Mouse (Mus musculus): ENCODE results near the gene Fam129b.

Fam129b gene

DNA sequence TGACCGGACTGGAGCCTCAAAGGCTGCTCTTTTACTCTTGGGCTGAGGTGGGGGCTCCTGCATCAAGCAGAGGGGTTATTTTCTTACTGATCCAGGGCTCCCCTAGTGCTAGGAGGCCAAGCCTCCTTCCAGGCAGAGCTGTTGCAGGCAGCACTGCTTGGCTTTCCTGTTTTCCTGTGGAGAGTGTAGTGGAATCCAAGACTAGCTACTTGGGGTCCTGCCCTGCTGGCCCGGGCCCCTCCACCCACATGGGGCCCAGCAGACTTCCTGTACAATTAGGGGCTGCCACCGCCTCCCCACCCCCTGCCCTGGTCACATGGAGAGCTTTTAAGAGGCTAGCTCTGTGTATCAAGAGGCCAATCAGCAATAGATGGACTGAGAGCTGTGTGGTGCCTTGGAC, 12.6 kb downstream of the Fam129b start:
- intact Hi-C loops (cut with DNase I): no loop called here

DNA sequence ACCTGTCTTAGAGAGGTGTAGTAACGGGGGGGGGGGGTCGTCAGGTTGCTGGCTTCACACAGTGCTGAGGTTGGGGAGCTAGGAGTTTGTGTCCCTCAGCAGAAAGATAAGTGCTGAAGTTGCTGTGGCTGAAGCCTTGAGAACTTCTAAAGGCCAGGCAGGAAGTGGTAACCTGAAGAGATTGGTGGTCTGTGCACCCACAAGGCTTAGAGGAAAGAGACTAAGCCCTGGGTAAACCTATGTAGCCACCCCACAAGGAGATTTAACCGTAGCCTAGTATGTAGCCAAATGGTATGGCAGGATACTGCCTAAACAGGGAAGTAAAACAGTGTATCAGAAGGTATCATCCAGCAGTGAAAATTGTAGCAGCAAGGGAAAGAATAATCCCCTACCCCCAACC, 14.4 kb downstream of the Fam129b start:
- intact Hi-C loops (cut with DNase I): no loop called here

DNA sequence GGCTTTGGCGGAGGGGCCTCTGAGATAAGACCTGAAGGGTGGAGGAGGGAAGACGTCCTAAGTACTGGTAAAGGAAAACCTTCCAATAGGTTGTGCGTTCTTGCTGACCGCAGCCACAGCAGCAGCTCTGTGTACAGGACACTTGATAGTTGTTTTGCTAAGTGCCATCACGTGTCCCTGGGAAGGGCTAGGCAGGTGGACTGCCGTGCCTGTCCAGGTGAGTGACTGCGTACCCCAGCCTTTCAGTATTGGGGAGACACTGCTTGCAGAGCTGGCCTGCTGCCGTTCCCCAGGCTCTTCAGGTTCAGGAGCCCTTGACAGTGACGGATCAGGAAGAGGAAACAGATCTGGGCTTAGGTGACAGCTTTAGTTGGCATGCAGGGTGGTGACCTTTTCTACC, 15.4 kb downstream of the Fam129b start:
- intact Hi-C loops (cut with DNase I): no loop called here

DNA sequence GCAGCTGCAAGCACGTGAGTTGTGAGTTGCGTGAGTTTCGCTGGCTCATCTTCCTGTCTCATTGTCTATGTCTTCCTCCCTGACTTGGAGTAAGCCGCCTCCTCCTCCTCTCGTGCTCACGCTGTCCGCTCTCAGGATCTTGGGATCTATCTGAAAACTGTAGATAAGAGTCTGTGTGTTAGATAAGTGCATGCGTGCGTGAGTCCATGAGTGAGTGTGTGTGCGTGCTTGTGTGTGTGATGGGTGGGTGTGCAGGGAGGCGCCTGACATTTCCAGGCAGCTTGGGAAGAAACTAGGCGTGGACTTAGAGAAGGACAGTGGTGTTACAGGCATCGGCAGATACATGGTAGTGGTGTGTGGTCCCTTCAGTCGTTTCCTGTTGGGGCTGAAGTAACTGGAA, 16.6 kb downstream of the Fam129b start:
- intact Hi-C loops (cut with DNase I): no loop called here

DNA sequence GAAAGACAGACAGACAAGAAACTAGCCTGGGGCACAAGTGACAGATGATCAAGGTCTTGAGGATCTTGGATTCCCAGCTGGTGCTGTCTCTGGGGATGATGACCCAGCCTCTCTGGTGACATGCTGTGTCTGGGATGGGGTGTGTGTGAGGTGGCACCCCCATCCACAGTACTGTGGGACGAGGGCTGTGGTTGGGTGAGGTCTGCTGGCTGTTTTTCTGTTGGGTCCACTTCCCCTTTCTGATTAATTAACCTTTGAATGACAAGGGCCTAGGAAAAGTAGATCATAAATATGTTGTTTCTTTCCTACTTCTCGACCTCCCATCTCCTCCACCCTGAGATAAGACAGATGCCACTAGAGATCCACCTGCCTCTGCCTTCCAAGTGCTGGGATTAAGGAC, 18.2 kb downstream of the Fam129b start:
- intact Hi-C loops (cut with DNase I): no loop called here

DNA sequence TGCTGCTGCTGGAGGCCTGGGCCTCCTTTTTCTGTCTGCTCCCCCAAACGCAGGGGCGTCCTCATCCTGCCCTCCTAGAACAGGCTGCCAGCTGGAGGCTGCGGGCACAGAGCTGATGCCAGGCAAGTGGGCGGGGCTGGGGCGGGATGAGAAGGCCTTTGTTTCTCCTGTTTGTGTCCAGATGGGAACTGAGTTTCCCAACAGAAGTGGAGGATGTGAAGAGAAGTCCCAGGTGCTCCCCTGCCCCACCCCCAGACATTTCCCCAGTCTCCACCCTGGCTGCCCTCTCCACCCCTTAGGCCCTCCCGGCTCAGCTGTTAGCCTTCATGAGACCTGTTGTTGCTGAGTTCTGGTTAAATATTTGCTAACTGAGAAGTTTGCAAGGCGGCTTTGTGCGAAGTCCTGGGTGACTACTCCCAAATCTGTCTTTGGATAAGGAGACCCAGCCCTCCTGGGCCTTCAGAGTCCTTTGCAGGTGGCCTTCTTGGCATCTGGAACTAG, 19.7 kb downstream of the Fam129b start:
- intact Hi-C loops (cut with DNase I): no loop called here

DNA sequence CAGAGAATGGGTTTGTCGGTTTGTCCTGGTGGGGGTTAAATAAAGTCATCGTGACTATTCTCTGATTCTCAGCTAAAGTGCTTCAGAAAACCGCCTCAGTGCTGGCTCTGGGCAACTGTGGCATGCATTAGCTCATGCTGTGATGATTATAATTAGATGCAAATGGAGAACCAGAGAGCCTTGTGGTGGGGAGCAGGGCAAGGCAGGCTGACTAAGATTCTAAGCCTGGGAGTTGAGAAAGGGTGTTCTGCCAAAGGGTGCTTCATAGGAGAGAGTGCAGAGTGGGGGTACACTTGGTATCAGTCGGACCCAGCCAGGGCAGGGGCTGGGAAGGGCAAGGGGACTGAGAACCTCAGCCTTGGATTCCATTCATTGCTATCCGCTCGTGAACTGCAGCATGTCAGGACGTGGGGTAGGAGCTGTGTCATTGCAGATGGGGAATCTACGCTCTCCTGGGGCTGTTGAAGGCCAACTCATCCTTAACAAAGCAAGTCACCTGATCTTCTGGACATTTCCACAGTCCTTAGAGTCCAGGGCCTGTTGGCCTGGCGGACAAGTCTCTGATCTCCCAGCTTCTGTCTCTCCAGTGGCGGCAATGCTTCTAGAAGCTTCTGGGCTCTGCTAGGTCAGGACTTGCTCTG, 20.7 kb downstream of the Fam129b start:
- intact Hi-C loops (cut with DNase I): no loop called here

DNA sequence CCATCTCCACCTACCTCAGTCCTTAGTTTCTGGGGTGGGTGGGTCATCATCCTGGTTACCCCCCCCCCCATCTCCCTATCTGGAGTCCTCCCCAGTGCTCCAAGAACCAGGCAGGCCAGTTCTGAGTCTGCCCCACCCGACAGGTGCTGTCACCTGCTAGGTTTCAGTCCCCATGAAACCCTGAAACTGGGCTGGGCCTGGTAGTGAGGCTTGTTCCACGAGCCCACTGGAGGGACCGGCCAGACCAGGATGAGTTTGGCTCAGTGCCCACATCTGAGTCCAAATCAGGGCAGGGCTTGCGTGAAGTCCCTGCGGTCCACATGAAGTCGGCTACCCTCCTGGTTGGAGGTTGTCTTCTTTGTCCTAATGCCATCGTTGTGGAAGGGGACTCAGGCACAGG, 23.1 kb downstream of the Fam129b start:
- intact Hi-C loops (cut with DNase I): no loop called here

DNA sequence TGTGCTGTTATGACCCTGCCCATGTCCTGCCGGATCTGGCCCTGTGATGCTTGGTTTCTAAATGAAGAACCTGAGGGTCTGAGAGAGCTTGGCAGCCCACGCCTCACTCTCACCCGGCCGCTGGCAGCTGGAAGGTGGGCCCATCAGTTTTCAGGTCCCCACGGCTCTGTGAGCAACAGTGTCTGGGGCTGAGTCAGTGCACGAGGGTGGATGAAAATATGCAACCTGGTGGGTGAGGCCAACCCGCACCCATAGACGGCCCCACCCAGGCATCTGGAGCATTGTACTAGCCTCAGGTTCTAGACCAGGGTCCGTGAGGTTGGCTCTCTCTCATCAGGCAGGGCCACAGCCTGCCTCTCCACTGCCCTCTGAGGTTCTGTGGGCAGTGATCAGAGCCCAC, 26.2 kb downstream of the Fam129b start:
- intact Hi-C loops (cut with DNase I): no loop called here

DNA sequence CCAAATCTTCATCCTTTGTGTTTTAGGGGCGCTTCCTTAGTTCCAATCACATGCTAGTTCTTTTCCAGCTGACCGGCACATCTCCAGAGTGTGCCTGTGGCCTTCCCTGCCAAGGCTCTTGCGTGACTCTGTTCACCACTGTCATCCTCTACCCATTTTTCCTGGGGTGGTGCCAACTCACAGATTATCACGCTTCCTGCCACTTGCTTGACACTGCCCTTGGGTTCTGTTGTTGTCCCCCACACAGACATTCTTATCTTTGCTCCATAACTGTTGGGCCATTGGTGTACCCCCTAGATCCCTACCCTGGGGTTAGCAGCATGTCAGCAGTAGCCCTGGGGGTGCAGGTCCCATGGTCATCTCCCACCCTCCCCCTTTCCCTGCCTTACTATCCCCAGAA, 27.6 kb downstream of the Fam129b start:
- intact Hi-C loops (cut with DNase I): no loop called here

DNA sequence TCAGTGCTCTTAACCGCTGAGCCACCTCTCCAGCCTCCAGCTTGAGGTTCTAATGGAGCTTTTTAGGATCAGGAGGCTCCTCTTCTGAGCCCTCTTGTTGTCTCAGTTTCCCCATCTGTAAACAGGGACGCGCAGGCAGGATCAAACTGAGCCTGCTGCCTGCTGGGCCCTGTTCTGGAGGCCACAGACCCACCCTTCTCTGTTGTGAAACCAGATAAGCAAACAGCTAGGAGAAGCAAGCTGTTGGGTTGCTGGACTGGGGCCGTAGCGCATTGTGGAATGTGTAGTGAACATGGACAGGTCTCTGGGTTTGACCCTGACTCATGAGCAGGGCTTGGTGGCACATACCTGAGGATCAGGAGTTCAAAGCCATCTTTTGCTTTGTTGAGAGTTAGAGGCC, 28.7 kb downstream of the Fam129b start:
- intact Hi-C loops (cut with DNase I): no loop called here

DNA sequence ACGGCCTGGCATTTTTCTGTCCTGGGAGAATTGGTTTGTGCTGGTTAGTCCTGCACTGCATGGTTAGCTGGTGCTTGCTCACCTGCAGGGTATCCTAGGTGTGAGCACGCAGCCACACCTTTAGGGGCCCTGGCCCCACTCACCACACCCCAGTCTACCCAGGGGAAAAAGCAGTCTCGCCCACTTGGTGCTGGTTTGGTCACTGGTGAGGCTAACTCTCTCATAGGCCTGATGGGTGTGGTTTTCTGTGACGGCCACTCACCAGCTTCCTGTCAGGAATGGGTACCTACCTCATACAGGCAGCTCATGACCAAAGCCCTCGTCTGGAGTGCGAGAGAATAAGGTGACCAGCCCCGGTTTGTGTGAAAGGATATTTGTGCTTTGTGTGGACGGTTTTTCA, 29.4 kb downstream of the Fam129b start:
- intact Hi-C loops (cut with DNase I): no loop called here

DNA sequence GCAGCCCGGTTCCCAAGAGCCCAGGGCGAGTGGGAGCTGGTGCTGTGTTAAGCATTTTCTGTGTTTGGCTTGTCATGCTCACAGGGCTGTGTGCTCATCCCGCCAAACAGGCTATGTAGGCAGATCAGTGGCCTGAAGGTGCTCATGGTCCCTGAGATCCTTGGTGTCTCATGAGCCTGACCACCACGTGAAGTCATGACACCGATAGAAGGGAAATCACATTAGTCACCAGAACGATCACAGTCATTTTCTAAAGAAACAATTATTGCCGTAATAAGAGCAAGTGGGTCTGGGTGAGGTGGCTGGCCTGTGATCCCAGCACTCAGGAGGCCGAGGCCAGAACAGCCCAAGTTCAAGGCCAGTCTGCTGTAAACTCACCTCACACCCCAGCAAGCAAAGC, 31.5 kb downstream of the Fam129b start:
- intact Hi-C loops (cut with DNase I): no loop called here

DNA sequence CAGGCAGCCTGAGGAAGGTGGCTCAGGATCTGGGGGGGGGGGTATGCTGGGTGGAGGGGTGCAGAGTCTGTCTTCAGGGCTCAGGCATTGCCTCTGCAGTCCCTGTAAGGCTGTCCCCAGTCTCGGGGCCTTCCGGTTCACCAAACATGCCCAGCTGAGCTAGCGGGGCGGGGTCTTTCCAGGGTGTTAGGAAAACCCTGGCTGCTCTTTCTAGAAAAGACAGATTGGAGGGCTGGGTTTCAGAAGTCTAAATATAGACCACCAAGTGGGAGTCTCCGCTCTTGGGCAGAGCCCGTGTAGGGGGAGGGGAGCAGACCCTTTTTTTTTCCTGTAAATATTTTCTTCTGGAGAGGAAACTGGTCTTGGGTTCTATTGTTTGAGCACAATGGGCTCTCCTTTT, 32.4 kb downstream of the Fam129b start:
- intact Hi-C loops (cut with DNase I): no loop called here

DNA sequence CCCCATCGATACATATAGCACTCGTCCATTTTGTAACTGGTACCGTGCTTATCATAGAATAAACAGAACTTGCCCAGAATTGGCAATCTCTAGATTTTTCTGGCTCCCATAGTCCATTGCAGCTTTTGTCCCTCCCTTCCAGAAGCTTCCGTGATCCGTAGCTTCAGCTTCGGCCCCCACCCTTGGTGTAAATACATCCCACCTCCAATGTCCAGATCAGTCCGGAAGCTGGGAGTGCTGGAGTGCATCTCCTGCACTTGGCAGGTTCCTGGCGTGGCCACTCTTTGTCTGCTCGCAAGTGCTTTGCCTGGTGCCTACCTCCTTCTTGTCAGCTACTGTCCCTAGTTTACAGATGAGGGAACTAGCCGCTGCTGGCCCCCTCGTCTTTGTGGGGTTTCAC, 32.9 kb downstream of the Fam129b start:
- intact Hi-C loops (cut with DNase I): no loop called here

DNA sequence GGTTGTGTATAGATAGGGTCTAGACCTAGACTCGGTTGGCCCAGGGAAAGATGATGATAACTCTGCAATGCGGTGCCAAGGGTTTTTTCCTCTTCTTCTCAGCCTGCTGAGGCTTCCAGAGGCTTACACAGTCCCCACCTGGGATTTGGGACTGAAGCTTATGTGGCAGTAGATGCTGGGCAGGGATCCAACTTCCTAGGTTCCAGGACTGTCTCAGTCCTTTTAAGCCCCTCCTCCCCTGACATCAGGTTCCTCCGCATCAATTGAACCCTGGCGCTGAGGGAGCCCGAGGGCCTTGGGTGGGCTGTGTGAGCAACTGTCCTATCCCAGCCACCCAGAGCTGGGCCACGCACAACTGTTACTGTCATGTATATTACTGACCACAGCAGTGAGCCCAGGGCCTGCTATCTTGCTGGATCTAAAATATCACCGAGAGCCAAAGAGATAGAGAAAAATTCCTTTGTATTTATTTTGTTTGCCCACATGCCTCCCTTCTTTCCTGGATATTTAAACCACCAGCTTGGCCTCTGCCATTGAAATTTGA, 35.8 kb downstream of the Fam129b start:
- intact Hi-C loops (cut with DNase I): loop anchor here (1.0 kb wide), 1 partner anchor 45 kb away; no protein-coding TSS in a partner anchor

DNA sequence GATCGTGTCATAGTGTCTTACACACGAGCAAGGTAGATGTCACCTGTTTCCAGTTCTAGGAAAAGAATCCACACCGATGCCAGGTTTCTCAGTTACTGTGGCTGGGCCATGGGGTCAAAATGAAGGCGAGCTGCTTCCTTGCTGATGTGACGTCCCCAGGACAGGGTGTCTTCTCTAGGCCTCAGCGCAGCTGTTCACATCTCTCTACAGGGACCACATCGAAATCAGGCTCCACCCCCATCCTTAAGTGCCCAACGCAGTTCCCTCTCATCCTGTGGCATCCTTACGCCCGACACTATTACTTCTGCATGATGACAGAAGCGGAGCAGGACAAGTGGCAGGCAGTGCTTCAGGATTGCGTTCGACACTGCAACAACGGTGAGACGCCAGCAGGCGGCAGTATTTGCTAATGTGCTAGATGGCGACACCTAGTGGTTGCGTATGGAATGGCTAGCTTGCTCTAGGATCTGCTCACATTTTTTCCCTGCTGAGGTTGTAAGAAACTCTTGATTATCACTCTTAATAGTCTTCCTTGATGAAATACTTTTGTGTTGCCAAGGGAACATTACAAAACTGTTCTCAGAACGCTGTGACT, 36.4 kb downstream of the Fam129b start:
- intact Hi-C loops (cut with DNase I): loop anchor here (1.0 kb wide), 1 partner anchor 46 kb away; no protein-coding TSS in a partner anchor

DNA sequence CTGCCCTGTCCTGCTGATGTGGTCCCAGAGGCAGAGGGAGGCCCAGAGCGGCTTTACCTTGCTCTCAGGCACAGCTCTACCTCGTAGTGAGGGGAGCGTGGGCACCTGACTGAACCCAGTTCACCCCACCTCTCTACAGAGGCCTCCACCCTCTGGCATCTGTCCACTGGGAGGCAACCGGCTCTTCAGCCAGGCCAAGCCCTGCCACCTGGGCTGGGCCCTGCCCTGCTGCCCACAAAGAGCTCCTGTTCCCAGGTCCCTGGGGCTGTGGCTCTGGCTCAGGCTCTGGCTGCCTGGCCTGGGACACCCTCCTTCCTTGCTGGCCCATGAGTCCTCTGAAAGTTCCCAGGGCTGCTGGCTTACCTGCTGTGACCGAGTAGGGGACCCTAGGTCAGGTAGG, 38.4 kb downstream of the Fam129b start:
- intact Hi-C loops (cut with DNase I): no loop called here

DNA sequence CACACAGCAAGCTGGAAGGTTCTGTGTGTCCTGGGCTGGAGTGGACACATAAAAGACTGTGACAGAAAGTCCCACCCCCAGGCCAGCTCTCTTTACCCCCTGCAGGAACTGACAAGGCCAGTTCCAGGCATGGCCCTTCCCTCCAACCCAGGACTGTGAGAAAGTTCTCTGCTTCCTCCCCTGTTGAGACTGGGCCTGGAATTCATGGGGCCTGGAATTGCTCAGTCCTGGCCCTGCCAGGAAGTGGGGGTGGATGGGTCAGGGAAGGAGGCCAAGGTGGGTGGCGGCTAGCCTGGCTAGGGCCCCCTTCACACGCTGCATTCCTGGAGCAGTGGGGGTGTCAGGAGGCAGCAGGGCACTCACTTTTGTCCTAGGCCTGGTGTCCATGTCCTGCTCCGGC, 39.0 kb downstream of the Fam129b start:
- intact Hi-C loops (cut with DNase I): no loop called here

DNA sequence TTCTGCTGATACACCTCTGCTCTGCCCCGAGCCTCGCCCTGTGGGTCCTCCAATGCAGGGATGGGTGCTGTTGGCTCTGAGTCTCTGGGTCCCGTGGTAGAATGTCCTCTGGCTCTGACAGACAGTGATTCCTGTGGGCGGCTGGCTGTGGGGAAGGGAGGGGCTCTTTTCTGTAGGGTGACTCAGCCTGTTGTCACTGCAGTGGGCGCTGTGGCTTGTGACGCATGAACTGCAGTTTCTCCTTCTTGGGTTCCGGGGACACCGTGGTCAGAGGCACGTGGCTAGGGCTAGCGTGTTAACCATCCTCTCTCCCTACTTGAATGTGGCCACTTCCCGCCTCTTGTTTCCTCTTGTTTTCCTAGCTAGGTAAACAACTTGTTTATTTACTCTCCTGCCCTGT, 41.6 kb downstream of the Fam129b start:
- intact Hi-C loops (cut with DNase I): no loop called here

DNA sequence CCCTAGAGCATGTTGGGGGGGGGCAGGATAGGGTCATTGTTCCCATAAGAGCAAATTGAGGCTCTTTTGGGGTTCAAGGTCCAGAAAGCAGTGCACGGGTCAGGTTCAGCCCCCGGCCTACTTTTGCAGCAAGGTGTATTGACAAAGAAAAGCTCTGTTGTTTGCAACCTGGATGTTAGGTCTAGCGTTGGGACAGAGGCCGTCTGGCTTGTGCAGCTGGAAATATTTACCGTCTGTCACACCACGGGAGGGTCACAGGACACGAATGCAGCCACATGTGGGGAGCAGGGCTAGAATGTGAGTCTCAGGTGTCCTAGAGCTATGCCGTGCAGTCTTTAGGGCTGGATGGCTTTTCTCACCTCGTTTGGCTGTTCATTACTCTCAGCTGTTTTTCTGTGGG, 42.5 kb downstream of the Fam129b start:
- intact Hi-C loops (cut with DNase I): no loop called here

DNA sequence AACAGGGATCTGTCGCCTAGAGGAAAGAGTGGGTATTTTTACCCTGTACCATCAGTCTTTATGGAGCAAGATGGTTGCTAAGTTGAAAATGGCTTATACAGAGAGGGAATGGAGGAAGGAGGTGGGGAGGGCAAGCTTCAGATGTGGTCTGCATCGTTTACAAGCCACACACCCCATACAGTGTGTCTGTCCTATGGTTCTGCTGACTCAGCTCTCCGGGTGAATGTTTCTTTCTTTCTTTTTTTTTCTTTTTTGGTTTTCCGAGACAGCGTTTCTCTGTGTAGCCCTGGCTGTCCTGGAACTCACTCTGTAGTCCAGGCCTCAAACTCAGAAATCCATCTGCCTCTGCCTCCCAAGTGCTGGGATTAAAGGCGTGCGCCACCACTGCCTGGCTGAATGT, 45.3 kb downstream of the Fam129b start:
- intact Hi-C loops (cut with DNase I): loop anchor here (10.0 kb wide), 1 partner anchor 136 kb away; the partner anchor contains the start of gene Cfap157

All from adrenal gland (tissue).